Mouse (Mus musculus): ENCODE measurements around the gene Commd1.

Gene Commd1

GRCm38 (mm10) chr11:22858441-22859300, 123.5 kb downstream of the Commd1 start:
- peak; percentile 33 for DNase-seq (ENCODE audit: low spot score)

- no peak for DNase-seq (ENCODE audit: low spot score)
These were observed 124.3 kb downstream of the Commd1 start for GRCm38 (mm10) chr11:22857705-22858440.

GRCm38 (mm10) chr11:22857106-22857704, 125.0 kb downstream of the Commd1 start:
- no peak for DNase-seq (ENCODE audit: low spot score)

- DNase-seq (ENCODE audit: low spot score) = no peak
These were observed 125.7 kb downstream of the Commd1 start for GRCm38 (mm10) chr11:22856371-22856965.

- DNase-seq (ENCODE audit: low spot score) = no peak
These were observed 127.6 kb downstream of the Commd1 start for GRCm38 (mm10) chr11:22854571-22854970.

- DNase-seq (ENCODE audit: low spot score) = no peak
These were observed 128.6 kb downstream of the Commd1 start for GRCm38 (mm10) chr11:22853477-22854157.

GRCm38 (mm10) chr11:22852510-22852909, 129.7 kb downstream of the Commd1 start:
- DNase-seq (ENCODE audit: low spot score) = no peak

- no peak for DNase-seq (ENCODE audit: low spot score)
These were observed 130.8 kb downstream of the Commd1 start for GRCm38 (mm10) chr11:22851416-22851815.

- DNase-seq (ENCODE audit: low spot score) = no peak
These were observed 132.1 kb downstream of the Commd1 start for GRCm38 (mm10) chr11:22850077-22850476.

GRCm38 (mm10) chr11:22848649-22849195, 133.5 kb downstream of the Commd1 start:
- no peak for DNase-seq (ENCODE audit: low spot score)

- no peak for DNase-seq (ENCODE audit: low spot score)
These were observed 134.2 kb downstream of the Commd1 start for GRCm38 (mm10) chr11:22847732-22848648.

- no peak for DNase-seq (ENCODE audit: low spot score)
These were observed 135.0 kb downstream of the Commd1 start for GRCm38 (mm10) chr11:22846960-22847731.
